Mouse (Mus musculus) retina, embryonic 14.5 days (tissue): ENCODE measurements around the gene Tspan9.

Experiments
- DNase-seq: peaks from one replicate; pipeline ENCODE4 v3.0.0-alpha.2; 2015; ENCODE audit warnings: low spot score

Tspan9 gene

DNA sequence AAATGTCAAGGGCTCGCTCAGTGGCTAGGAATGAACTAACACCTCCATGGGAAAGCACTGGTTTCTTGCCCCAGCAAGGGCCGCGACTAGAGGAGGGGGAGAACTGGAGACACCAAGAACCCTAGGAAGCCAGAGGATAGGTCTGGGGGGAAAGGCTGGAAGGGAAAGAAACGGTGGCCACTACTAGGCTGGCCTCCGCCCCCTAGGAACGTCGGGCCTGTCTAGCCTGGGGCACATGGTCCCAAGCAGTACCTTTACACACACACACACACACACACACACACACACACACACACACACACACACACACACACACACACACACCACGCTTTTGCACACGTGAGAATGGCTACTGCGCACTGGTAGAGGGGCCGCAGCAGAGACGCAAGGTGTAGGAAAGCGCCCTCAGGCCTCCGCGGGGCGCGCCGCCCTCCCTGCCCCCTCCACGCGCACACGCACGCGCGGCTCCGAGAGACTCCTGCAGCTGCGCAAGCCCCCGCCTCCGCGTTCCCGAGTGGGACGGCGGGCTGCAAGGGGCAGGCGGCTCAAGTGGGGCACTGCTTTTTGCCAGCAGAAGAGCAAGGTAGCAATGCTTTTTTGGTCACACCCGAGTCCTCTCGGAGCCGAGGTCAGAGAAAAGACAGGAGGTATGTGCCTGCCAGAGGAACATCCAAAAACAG lies 108.0 kb downstream of the Tspan9 start:
- peak; percentile 61 for DNase-seq

- peak; percentile 90 for DNase-seq
Observed at GRCm38 (mm10) chr6:128034317-128035249, 108.8 kb downstream of the Tspan9 start.

DNA sequence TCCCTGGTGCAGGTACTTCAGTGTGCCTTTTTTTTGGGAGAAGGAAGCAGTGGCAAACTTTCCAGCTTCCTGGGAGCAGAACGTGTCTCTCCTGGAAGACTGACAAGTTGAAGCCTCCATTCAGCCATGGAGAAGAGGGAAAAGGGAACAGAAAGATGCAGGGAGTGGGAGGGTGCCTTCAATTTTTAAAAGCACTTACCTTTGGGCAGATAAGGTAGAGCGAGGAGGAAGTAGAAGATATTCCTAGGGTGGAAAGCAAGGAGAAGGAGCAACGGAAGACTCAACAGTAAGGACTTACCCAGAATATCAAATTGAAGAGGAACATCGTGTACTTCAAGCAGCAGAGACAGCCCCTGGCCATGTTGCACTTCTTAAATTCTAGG lies 109.5 kb downstream of the Tspan9 start:
- DNase-seq = peak; percentile 20

DNA sequence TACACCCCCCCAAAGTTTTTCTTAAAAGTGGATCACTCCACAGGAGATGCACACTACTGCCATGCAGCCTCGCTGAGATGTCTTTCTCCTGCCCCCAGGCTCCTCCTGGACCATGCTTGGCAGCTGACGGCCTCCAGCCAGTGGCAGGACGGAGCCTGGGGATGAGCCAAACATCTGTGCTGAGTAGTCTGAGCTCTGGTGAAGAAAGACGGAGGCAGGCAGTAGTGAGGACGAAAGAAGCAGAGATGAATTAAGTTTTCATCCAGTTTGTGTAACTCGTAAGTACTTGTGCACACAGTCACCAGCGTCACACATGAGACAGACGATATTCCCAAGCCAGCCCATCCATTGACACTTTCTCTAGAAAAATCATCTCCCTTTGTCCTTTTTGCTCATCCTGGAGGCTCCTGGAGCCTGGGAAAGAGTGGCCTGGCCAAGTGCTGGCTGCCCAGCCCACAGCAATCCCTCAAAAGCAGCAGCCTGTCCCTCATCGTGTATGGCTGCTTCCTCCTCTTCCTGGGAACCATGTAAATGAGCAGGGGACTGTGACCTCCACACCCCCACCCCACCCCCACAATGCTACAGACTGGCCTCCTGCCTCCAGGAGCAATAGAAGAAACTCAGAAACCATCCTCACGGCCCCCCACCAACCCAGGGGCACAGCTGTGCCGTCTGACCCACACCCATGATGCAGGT lies 110.1 kb downstream of the Tspan9 start:
- DNase-seq = no peak

- DNase-seq = peak; percentile 92
Observed at GRCm38 (mm10) chr6:128032252-128033171, 110.9 kb downstream of the Tspan9 start.

DNA sequence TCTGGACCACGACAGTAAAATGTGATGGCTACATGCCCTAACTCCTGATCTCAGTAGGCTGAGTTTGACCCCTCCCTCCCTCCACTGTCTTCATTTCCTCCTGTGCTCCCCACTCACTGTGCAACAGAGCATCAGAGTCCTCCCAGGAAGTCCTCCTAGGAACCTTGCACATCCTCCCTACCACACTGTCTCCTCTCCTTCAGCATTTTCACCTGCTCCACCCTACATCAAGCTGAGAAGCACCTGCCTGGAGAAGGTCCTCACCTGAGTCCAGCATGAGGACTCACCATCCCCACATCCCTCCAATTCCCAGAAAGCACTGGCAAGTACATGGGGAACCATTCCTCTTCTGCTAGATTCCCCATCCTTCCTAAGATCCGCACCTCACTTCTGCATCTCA lies 111.8 kb downstream of the Tspan9 start:
- DNase-seq = no peak

- no peak for DNase-seq
Observed at GRCm38 (mm10) chr6:128031096-128031495, 112.3 kb downstream of the Tspan9 start.

DNA sequence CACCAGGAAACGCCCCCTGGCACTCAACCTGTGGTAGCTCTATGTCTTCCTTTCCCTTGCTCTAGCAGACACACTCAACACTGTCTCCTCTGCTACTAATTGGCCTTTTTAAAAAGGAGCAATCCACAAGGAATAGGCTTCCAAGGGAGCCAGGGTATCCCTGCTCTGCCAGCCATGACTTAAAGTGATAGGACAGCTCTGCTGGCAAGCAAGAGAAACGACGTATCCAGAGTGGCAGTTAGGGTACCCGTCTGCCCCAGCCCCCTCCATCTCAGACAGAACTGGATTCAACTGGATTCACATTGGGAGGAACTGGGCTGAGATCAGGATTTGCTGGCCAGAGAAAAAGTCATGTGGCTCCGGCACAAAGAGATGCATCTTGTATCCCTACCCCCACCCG lies 112.9 kb downstream of the Tspan9 start:
- peak; percentile 50 for DNase-seq

DNA sequence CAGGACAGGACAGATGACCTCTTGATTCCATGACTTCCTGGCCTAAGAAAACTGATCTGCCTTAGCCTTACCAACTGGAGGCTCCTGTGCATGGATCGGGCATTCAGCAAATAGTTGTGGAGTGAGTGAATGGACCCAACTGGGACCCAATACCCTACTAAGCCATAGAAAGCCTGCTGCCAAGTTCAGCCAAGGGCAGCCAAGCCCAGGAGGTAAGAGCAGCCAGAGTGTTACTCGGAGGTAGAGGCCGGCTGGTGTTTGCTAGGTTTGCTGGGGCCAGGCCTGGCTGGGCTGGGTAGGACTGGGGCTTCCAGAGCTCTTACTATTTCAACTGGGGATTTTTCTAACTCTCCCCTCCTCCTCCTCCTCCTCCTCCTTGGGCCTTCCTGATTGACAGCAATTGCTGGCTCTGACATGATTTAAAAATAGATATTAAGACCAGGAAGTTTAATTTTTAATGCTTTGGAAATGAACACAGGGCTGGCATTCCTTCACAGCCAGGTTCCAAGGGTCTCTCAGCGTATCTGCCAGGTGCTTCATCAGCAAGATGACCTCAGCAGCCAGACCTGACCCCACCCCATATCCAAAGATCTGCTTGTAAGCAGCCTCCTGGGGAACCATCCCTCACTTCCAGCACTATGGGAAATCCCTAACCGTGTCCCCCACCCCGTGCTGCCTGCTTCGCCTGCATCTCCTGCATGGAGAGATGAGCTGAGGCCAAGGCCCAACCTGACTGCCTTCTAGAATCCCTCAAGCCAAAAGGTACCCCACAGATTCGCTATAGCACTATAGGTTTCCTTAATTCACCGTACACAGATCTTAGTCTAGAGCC lies 113.7 kb downstream of the Tspan9 start:
- no peak for DNase-seq

GRCm38 (mm10) chr6:128028116-128028940 lies 115.1 kb downstream of the Tspan9 start:
- DNase-seq = peak; percentile 79

DNA sequence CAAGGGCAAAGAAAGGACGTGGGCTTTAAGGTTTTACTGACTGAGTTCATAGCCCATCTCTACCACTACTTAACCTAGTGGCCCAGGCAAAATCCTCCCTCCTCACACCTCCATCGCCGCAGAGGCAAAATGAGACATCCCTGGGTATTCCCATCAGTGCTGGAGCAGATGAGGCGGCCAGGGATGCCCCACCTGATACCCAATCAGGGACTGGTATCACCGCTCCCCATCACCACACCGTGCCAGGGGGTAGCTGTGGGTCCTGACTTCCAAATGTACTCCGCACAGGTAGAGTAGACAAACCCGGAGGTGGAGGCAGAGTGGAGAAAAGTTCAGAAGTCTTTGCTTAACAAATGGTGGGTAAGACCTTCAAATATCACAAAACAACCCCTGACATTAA lies 117.4 kb downstream of the Tspan9 start:
- DNase-seq = no peak

DNA sequence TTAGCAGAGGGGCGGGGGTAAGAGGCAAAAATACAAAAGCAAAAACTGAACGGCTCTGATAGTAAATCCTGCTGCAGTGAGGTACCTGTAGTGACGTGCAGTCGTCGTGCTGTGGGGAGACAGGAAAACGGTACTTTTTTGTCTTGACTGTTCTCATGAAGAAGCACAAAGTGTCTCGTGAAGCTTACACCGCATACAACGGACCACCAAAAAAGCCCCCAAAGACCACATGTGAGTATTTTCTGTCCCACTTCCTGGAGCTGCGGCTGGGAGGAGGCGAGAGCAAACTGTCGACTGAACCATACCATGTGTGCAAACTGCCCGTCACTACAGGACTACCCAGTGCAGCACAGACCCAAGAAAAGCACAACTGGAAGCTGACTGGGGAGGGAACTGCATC lies 117.8 kb downstream of the Tspan9 start:
- no peak for DNase-seq

GRCm38 (mm10) chr6:128022207-128022606 lies 121.2 kb downstream of the Tspan9 start:
- peak; percentile 79 for DNase-seq

DNA sequence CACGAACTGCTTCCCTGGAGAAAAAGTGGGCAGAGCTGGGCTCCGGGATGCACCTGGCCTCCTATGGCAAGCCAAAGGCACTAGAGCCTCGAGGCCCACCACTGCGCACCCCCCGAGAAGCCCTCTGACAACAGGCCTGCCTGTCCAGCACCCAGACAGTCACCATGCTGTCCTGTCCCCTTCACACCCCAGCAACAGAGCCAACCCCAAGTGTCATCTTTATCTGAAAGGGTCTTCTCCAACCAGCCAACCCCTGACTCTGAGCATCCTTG lies 121.5 kb downstream of the Tspan9 start:
- DNase-seq = no peak

DNA sequence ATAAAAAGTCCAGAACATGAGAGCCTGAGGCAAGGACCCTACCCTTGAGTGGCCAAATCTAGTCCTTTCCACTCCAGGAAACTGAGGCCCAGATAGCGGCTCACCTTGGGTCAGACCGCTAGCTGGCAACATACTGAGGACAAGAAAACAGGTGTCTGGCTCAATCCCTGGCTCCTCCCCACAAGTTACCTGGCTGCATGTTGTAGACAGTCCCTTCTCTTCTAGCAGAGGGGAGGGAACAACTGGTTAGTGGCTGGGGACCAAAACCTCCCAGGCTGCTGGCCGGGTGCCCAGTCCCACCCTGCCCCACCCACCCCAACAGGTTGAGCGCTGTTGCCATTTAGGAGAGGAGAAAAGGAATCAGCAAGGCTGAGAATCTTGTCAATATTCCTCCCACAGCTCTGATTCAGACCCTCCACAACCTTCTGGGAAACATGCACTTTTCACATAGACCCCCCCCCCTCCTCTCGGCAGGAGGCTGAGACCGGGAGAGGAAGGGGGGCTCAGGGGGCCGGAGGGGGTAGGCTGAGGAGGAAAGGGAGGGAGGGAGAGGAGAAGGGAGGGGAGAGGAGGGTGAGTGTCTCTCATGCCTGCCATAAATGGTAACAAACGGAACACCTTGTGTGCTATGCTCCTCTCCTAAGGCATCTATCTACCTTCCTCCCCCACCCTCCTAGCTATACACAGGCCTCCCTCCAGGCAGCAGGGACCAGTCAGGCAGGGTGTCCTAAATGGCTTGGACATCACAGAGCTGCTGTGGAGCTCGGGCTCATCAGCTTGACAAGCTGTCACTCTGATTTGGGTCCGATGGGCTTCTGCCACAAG lies 122.1 kb downstream of the Tspan9 start:
- peak; percentile 65 for DNase-seq

DNA sequence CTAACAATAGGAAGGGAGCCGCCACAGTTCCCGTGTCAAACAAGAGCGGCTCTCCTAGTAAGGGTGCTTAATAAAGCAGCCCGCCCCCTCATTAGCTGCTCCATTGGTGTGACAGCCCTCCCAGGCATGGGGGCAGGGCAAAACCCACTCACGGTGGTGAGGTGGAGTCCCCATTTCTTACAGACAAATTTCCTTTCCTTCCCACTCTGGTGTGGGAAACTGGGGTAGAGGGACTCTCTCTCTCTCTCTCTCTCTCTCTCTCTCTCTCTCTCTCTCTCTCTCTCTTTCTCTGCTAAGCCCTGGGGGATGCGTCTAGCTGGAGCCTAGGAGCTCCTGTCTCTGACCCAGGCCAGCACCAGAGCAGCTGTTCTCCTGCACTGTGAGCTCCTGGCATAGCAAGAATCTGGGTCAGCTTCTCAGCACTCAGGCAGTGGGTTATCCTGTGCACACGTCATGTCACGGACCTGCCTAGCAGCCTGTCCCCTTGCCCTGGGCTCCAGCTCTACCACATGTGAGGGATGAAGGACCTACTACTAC lies 122.8 kb downstream of the Tspan9 start:
- DNase-seq = peak; percentile 76

GRCm38 (mm10) chr6:128020053-128020452 lies 123.3 kb downstream of the Tspan9 start:
- DNase-seq = peak; percentile 50

DNA sequence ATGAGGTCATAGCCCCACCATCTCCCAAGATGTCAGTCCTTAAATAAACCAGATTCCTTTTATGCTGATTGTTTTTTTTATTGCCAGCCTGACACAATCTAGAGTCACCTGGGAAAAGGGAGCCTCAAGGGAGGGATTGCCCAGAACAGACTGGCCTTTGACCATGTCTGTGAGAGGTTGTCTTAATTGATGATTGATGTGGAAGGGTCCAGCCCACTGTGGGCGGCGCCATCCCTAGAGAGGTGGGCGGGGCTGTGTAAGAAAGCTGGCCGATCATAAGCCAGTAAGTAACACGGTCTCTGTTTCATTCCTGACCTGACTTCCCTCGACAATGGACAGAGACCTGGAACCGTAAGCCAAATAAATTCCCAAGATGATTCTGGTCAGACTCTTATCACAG lies 124.3 kb downstream of the Tspan9 start:
- DNase-seq = no peak

GRCm38 (mm10) chr6:128015304-128015703 lies 128.1 kb downstream of the Tspan9 start:
- peak; percentile 43 for DNase-seq
